Mouse (Mus musculus): ENCODE data around the gene Olfr1047.

GRCm38 (mm10) chr2:86195863-86196262 lies 35.3 kb downstream of the Olfr1047 start:
- TF ChIP-seq CTCF (IDR thresholded peaks at IDR 0.05; ENCODE audit: extremely low read depth, insufficient read length, insufficient replicate concordance, low read depth, low read length) (no peak), POLR2A (IDR thresholded peaks at IDR 0.05; ENCODE audit: low read depth, low read length) (no peak)
